Mouse (Mus musculus) lung, postnatal 0 days (tissue): ENCODE measurements around the gene Nyap2.
A peak's percentile ranks its signal among the peaks of the same experiment; 100 is the strongest.

ENCODE experiments used
- CTCF ChIP-seq: IDR thresholded peaks from 2 replicates; pipeline ENCODE4 v1.5.1; 2016; ENCODE audit warnings: antibody characterized with exemption, mild to moderate bottlenecking
- EP300 ChIP-seq: IDR thresholded peaks from 2 replicates; pipeline ENCODE4 v1.6.1; 2016; ENCODE audit warnings: antibody characterized with exemption, mild to moderate bottlenecking, control low read depth

DNA sequence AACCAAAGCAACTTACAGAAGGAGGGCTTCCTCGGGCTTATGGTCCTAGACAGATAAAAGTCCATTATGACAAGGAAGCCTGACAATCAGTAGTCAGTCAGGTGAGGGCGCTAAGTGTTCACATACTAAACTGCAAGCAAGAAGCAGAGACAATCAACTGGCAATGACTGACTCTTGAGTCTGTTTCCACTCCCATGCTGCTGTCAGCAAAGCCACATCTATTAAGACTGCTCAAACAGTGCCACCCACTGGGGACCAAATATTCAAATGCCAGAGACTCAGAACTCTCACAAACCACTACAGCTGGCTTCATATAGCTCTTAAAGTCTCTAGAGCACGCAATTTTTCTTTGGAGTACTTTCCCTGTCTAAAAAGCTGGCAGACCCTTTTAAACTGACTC is 226.6 kb downstream of the Nyap2 start:
- peak; percentile 34 for TF ChIP-seq CTCF
- TF ChIP-seq EP300, result no peak
